Mouse (Mus musculus): ENCODE measurements around the gene Extl2.

DNA sequence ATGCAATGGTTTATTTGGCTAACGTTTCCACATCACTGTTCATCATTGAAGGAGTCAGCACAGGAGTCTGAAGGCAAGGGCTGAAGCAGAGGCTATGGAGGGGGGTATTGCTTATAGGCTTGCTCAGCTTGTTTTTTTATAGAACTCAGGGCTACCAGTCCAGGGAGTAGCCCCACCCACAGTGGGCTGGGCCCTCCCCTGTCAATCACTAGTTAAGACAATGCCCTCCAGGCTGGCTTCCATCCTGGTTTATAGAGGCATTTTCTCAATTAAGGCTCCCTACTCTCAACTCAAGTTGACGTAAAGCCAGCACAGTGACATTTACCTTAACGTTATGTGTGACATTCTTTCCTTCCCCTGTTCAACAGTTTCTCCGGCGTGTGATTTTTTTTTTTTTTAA is 17.4 kb downstream of the Extl2 start:
- no peak for TF ChIP-seq CTCF (IDR thresholded peaks at IDR 0.05; ENCODE audit: control insufficient read depth, insufficient read depth, insufficient replicate concordance, low read depth, low read length)
- no peak for TF ChIP-seq POLR2A (IDR thresholded peaks at IDR 0.05; ENCODE audit: control insufficient read depth, low read depth, low read length)

Data from testis, adult 2 months (tissue).